Mouse (Mus musculus) fibroblast of lung, adult 2 months (primary cell): Measurements from ENCODE around the gene Ifnlr1.
"Not testable (repeated sequence)": the region's sequence is repeated elsewhere in the genome, so short reads cannot be mapped to it uniquely, and the experiment has no call there.

Experiments
- DNase-seq: peaks from one replicate; pipeline ENCODE4 v3.0.0-alpha.2; 2011; ENCODE audit warnings: low read depth

The Ifnlr1 gene

DNA sequence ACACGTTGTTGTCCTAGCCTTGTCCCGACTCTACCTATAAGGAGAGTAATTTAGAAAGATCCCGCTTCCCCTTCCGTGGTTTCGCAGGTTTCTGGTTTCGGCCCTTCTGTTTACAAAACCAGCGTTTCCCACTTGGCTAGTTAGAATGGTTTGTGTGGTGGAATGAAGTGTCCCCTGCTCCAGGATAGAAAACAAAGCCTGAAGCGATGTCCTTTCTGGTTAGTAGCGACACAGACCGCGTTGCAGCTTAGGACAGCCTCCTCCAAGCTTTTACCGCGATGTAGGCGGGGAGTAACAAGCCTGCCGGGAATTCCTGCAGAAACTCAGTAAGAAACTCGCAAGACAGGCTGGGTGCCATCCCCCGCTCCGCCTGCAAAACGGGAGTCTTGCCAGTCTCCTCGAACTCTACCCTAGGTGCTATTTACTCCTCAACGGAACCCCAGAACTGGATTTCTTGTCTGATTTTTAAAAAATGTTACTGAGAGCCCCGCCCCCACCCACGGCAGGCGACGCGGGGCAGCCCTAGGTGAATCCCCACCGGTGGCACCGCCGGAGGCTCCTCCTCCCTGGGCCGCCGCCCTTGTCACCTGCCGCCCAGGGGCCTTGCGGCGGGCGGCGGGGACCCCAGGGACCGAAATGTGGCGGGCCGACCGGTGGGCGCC is at the start of gene Ifnlr1:
Gene Ifnlr1 (plus strand): TSS at position 382 of the 662 bp plus-strand sequence.
- no peak for DNase-seq

DNA sequence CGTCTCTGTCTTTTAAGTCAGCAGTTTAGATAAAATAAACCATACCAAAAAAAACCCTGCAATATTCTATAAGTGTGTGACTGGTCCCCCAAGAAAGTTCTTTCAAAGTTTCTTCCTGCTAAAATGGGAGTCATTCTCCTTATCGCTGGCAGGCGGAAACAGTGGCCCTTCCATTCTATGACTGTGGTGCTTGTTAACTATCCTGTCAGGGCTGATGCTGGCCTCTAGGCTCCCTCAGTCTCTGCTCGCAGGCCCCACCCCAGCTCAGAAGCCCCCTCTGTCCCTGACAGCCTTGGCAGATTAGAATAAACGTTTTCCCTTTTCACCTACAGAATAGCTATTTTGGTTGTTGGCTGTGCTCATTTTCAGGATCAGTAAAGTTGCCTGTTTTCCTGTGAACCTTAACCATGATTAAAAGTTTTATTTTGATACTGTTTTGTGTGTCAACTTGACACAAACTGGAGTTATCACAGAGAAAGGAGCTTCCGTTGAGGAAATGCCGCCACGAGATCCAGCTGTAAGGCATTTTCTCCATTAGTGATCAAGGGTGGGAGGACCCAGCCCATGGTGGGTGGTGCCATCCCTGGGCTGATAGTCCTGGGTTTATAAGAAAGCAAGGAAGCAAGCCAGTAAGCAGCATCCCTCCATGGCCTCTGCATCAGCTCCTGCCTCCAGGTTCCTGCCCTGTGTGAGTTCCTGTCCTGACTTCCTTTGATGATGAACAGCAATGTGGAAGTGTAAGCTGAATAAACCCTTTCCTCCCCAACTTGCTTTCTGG is 44.6 kb upstream of the Ifnlr1 start:
- DNase-seq: not testable (repeated sequence)

DNA sequence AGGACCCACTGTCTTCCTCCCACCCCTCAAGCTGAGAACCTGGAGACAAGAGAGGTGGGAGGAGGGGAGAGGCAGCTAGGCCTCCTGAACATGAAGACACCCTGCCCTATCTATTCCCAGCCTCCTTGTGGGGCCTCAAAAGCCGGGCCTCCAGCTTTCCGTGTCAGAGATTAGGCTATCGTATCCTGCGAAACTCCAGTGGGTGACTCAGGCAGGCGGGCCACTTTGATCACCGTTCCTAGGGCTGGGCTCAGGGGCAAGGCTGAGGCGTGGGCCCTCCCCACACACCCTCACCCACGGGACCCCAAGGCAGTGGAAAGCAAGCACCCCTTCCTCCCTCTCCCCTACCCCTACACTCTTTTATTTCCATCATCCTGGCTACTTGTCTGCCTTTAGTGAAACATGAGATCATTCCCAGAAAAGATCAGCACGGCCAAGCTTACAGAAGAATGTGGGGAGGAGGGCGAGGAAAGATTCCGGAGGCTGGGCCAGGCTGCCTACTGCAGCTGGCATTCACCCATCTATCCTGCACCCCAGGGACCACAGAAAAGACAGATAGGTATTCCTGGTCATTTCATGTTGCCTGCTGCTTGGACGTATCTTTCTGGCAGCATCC is 41.0 kb upstream of the Ifnlr1 start:
- DNase-seq: no peak

DNA sequence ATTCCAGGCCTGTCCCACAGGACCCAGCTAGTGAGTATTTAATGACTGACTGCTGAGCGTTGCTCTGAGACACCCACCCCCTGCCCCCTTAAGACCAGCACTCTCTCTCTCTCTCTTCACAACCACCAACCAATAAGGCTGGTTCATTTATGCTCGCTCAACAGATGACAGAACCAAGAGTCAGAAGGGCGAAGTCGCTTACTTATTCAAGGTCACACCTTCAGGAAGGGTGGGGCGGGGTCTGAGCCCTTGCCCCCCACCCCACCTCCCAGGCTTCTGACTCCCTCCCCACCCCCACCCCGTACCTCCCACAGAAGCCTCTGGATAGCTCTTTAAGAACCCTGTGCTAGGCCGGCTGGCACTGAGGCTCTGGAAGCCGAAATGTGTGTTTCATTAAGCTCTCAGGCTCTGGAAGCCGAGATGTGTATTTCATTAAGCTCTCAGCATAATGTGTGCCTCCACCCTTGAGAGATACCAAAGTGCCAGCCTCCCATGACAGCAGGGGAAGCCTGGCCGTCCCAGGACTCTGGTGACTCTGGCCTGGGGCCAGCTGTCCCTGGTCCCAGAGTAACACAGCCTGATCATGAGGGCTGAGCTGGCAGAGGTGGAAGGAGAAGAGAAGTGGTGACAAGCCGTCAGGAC is 33.0 kb upstream of the Ifnlr1 start:
- no peak for DNase-seq

DNA sequence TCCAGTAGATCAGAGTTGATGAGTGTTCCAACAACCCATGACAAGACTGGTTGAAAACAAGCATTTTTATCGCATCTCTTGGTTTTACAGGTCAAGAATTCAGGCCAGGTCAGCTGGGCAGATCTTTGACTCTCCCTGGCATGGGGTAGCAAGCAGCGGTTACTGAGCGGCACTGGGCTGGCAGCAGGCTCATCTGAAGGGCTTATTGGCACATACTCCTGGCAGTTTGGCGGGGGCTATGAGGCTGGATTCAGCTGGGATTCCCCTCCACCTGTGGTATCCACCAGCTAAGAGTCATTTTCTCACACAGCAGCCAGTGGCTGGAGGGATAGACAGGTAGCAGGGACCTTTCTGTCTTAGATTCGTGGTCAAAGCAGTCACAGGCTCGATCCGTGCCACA is 32.1 kb upstream of the Ifnlr1 start:
- DNase-seq: no peak

DNA sequence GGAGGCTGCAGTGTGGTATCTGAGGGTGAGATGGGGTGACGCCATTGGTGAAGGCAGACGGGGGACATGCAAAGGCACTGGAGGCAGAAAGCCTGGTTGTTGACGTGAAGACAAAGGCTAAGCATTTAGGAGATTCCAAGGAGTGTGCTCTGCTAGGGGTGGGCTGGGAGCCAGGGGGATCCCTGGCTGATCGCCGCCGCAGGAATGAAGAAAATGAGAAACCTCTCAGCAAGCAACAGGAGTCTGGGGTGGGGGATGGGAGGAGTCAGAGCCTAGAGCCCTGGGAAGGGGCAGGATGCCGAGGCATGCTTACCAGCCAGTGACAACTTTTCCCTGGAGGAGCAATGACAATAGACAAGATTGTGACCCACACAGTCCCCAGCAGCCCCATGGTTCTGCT is 30.6 kb upstream of the Ifnlr1 start:
- DNase-seq: no peak

DNA sequence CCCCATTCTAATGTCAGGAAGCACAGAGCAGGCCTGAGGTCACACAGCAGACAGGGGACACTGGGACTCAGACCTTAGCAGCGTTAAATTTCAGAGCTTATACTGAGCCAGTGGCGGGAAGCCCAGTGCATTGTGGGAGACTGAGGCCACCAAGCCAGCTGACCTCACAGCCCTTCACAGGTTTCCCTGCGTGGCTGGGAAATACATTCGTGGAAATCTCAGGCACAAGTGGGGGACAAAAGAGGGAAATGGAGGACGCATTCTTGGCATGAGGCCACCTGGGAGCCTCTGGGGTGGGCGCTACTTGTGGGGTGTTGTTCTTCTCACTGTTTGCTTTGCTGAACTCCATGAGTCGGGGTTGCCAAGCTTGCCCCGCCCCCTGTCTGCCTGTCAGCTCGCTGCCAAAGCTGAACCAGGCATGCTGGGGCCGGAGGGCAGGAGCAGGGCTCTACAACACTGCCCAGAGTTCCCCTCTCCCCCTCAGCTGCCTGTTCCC is 29.9 kb upstream of the Ifnlr1 start:
- DNase-seq: no peak

DNA sequence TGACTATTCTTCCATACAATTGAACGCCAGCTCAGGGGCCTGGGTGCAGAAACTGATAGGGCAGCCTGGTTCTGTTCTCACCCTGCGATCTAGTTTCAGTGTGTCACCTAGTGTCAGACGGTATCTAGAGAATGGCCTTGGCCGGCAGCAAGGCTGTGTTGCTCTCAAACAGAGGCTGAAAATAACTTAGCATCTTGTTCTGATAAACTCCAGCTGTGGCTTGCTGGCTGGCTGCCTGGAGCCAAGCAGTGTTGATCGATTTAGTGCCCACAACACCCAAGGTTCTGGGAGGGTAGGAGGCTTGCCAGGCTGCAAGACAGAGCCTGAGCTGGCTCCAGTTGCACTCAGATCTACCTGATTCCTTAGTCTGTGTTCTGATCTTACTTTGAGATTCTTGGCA is 27.6 kb upstream of the Ifnlr1 start:
- DNase-seq: peak; percentile 71

DNA sequence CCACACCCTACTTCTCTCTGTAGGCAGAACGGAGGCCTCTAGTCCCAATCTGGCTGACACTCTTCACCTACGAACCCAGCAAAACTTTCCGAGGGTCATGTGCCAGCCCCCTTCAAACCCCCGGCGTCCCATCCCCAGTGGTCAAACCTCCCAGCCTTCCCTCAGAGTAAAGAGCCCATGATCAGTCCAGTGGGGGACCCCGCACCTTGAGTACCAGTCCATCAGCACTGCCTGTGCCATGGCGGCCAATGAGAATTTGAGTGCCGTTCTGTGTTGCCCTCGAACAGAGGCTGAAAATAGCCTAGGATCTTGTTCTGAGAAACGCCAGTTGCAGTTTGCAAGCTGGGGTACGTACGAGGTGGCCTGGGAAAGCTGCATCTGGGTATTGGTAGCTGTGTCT is 27.2 kb upstream of the Ifnlr1 start:
- DNase-seq: no peak

DNA sequence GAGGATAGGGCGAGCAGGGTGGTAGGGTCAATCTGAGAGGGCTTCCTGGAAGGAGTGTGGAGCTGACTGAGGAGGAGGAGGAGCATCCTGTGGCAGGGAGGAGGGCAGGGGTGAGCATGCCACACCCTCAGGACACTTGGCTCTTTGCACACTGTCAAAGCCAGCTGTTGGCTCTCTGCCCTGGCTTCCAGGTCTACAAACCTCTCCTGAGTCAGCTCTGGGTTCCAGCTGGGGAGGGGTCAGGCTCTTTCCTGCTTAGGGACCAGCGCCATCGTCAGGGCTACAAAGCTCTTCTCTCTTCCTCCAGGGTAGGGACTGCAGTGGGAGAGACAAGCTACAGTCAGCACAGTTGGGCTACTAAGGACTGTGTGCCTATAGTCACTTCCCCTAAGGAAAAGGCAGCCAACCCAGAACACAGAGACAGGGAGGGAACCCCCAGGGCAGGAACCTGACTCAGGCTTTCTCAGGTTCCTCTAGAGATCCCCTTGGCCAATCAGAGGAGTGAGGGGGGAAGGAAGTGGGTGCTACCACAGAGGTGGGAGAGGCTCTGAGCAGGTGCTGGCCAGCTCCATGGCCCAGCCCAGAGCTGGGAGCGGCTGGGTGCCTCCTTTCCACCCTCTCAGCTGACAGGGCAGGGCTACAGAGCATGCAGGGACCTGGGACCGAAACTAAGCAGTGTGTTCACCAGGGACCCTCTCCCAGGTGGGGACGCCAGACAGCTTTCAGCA is 24.8 kb upstream of the Ifnlr1 start:
- DNase-seq: no peak

DNA sequence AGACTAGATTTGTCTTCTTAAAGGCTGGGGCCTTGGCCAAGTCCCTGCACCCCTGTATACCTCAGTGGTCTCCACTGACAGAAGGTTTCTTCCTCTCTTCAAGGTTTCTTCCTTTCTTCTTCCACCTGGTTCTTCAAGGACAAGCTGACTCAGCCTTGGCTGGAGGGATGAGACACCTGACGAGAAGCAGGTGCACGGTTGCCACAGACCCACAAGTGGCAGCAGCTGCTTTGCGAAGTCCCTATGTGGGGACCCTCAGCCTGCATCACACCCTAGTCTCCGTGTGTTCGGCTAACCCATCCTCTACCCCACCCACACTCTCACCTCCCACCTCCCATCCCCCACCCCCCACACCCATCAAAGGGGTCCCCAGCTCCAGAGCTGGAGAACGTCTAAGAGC is 24.1 kb upstream of the Ifnlr1 start:
- no peak for DNase-seq

DNA sequence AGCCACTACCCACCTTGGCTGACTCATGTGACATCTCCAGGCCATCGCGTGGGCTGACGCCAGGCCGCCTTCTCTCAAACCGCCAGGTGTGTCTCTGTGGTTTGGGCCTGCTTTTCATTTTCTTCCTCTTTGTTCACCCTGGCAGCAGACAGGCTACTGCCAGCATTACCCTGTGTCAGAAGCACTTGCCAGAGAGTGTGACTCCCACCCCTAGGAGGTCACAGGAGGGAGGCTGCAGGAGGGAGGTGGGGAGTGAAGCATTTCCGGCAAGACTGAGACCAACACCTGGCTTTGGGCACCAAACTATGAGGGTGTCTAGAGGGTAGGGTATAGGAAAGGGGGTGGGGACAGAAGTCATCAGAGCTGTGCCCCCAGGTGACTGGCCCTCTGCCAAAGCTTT is 21.4 kb upstream of the Ifnlr1 start:
- DNase-seq: no peak

DNA sequence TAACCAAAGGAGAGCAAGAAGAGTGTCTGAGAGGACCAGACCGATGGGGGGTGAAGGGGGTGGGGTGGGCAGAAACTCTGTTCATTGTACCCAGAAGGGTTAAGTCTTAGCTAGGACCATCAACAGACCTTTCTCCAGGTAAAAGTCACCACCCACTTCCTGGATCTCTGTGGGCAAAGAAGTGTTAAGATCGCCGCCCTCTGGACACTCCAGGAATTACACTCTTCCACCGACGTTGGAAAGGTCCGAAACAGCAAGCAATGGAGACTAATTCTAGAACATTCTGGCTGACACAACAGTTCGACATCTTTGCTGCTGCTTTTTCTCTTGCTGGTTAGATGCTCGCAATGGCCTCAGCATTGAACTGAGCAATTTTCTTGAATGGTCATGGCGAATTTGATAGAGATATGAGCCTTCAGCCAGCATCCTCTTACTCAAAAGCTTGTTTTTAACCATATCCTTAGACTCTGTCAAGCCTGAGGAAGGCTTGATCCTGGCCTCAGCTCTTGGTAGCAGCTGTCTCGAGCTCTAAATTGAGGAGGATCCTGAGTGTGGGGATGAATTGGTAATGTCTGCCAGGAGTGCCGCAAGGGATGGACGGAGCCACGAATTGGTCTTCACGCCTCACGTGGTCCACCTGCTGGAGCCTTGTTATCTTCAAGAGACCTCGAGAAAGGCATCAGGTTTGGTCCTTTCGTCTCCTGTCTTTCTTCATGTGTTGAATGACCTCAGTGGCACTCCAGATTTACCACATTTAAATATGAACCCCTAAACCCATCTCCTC is 19.7 kb upstream of the Ifnlr1 start:
- no peak for DNase-seq

DNA sequence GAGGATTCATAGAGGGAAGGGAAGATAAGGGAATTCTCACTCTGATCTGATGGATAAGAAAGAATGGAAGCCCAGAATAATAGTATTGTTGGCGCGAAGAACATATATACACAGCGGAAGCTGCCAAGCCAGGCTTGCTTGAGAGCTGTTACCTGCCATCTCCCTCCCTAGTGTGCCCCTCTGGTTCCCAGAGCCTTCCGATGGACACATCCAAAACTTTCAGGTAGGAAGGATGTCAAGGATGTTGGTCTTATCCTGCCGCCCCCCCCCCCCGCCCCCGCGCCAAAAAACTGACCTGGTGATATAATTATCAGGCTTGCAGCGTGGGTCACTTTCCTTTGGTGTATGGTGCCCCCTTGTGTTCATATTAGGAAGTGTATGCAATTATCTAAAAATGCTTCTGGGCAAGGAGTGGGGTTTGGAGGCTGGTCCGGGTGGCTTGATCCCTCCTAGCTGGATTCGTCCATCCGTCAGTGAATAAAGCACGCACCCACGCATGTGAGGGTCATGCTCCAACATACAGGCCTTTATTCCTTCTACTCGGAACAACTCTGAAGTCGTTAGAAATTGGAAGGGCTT is 18.7 kb upstream of the Ifnlr1 start:
- DNase-seq: no peak

DNA sequence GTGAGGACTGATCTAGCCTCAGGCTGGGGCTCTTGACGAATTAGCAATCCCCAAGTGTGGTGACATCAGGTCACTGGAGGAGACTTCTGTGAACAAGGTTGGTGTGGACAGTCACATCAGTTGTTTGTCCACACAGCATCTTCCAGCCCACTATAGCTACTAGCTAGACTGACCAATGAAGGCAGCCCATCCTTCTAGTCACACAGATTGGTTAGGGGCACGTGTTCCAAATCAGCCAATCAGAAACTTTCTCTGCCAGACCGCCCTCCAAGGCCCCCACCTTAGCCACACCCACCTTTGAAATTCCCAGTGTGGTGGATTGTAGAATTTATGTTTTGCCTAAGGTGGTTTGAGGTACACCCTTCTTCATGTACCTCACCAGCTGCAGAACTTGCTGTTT is 12.6 kb upstream of the Ifnlr1 start:
- DNase-seq: no peak

DNA sequence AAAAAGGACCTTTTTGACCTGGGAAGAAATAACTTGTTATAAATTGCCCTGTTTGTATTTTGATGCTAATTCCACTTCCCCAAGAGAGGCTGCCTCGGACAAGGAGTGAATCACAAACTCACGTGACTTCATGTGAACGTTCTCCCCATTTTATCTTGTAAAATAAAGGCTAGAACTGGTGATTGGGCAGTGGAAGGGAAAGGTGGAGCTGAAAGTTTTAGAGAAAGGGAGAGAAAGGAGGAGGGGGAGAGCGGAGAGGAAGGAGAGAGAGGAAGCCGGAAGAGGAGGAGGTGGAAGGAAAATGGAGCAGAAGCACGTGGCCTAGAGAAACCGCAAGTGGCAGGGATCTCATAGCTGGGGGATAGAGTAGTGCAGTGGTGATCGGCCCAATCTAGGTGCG is 11.1 kb upstream of the Ifnlr1 start:
- DNase-seq: no peak

DNA sequence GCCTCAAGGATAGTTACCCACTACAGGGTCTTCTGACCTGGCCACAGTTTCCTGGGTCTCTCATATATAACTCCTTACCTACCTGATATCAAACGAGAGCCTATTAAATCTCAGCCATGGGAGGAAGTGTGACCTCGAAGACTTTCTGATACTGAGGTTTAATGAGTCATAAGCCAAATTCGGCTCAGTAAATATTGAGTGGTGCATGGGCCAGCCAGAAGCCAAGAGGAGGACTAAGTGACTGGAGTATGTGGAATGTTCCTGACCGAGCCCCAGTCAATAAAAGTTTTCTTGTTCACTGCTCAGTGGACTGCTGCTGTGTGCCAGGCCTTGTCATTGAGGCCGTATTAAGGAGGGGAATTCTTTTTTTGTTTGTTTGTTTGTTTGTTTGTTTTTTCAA is 9.6 kb upstream of the Ifnlr1 start:
- DNase-seq: peak; percentile 77

DNA sequence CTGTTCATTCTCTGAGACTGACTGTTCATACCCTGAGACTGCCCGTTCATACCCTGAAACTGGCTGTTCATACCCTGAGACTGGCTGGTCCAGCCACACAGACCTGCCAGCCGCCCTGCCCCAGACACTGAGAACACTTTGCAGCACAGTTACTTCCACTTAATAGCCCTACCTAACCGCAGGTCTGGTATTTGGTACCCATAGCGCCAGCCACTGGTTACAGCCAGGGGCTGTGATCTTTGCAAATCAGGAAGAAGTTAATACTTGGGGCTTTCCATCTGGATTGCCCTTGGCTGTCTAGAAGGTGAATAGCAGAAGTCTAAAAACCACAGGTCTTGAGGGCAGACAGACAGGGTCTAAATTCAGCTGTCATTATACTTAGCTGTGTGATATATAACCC is 6.8 kb upstream of the Ifnlr1 start:
- no peak for DNase-seq

DNA sequence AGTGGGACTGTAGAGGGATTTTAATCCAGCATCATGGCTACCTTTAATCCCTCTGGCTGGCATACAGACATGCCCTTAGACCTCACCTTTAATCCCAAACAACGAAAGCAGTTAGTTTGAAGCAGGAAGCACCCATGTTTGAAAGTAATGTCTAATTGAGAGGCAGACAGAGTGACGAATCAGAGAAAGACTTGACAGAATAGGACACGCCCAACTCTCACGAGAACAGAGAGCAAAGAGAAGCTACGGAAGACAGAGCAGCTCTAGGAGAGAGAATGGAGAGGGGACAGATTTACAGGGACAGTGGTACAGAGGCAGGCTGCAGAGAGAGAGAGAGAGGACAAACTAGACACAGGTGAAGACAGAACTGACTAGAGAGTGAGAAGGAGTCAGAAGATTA is 4.3 kb upstream of the Ifnlr1 start:
- no peak for DNase-seq

DNA sequence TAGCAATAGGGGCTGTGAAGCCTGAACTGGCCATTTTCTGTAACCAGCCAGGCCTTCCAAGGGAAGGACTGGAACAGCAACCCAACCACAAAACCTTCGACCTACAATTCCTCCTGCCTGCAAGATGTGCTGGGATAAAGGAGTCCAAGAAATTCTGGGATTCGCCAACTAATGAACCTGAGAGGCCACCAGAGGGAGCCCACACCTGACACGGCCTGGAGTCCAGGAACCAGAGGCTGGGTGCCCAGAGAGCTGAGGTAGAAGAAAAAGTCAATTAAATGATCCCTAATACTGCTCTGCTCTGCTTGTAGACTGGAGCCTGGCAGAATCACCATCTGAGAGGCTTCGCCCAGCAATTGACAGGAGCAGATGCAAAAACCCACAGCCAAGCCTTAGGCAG is 2.5 kb upstream of the Ifnlr1 start:
- DNase-seq: no peak

DNA sequence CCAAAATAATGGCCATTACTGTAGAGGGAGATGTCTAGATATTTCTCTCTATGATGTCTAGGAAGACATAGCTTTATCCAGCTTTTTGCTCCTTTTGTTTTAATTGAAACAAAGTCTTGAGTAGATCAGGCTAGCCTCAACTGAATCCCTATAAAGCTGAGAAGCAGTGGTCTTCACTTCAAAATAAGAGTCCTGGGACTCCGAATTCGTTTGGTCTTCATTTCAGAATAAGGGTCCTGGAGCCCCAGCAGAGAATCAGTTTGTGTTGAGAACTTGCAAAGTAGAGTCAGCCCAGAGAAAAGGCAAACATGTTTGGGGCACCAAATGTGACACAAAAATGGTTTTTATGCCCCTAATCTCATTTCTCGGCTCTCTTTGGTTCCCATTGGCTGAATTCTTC is 1.4 kb upstream of the Ifnlr1 start:
- no peak for DNase-seq
